Comparison of ENCODE assay signal across 23 mouse cellular contexts in genomic region chr1:172141529-172141928, GRCm38 (mm10). TPM values are rescaled to one million over a fixed set of nuclear protein-coding genes. Genes with fewer than 3 reads are reported as not detected.
DNase-seq lines count a peak whose midpoint lies in the region; ATAC-seq and TF ChIP-seq lines count a peak whose summit lies in the region.
"Had no signal": no experiment of that assay in that cellular context is flagged by ENCODE, and none has a peak within 500 bp of the region (broad histone marks: within the 10 kb centered on the region; RNA-seq: fewer than 3 reads in every experiment).

No protein-coding gene starts in this region.

- 73% methylated on average over 3 of the region's 3 CpGs for WGBS in liver, postnatal 0 days (ENCODE audit: insufficient replicate concordance)
- 36% methylated on average over 3 of the region's 3 CpGs for WGBS in intestine, postnatal 0 days

- no peaks in the 10 kb centered on the region for H3K9me3 ChIP-seq in liver, postnatal 0 days (ENCODE audit: low read length)
- H3K9me3 ChIP-seq in intestine, postnatal 0 days (ENCODE audit: control insufficient read depth): no peaks in the 10 kb centered on the region
- H3K9me3 ChIP-seq: forebrain, embryonic 12.5 days; heart, embryonic 13.5 days; limb, embryonic 15.5 days; midbrain, embryonic 12.5 days; neural tube, embryonic 15.5 days had no signal

- peak; percentile 45; the same call in 1 of the 2 replicates for ATAC-seq in liver, postnatal 0 days
- ATAC-seq in intestine, postnatal 0 days: peak; percentile 72
- ATAC-seq: hindbrain, postnatal 0 days had no signal

- H3K4me1 ChIP-seq in liver, postnatal 0 days (ENCODE audit: insufficient read depth): no peaks in the 10 kb centered on the region
- H3K4me1 ChIP-seq in intestine, postnatal 0 days (replicated peaks; ENCODE audit: control insufficient read depth, insufficient read depth, low read length): no peaks in the 10 kb centered on the region
- H3K4me1 ChIP-seq: forebrain, embryonic 12.5 days; heart, embryonic 13.5 days; limb, embryonic 15.5 days; midbrain, embryonic 12.5 days; neural tube, embryonic 15.5 days had no signal

- no peak overlapping the region; the same call in 1 of the 2 replicates for H3K9ac ChIP-seq in liver, postnatal 0 days (replicated peaks)
- no peak overlapping the region for H3K9ac ChIP-seq in intestine, postnatal 0 days (ENCODE audit: low read depth, low read length)
- H3K9ac ChIP-seq: forebrain, embryonic 12.5 days; heart, embryonic 13.5 days; limb, embryonic 15.5 days; lung, embryonic 14.5 days; midbrain, embryonic 12.5 days; neural tube, embryonic 15.5 days had no signal

- no peak for TF ChIP-seq EP300 in liver, postnatal 0 days (IDR thresholded peaks at IDR 0.05; ENCODE audit: low read depth)

- H3K4me2 ChIP-seq in liver, postnatal 0 days (ENCODE audit: low read depth, low read length): no peak overlapping the region
- no peak overlapping the region for H3K4me2 ChIP-seq in intestine, postnatal 0 days (replicated peaks; ENCODE audit: low read depth)
- H3K4me2 ChIP-seq: forebrain, embryonic 12.5 days; heart, embryonic 13.5 days; limb, embryonic 15.5 days; lung, embryonic 14.5 days; midbrain, embryonic 12.5 days; neural tube, embryonic 15.5 days had no signal

- no peak overlapping the region for H3K4me3 ChIP-seq in liver, postnatal 0 days (ENCODE audit: low read depth, low read length)
- no peak overlapping the region for H3K4me3 ChIP-seq in intestine, postnatal 0 days (ENCODE audit: low read depth, low read length)
- H3K4me3 ChIP-seq: forebrain, embryonic 12.5 days; heart, adult 2 months; heart, embryonic 13.5 days; left cerebral cortex, adult 2 months; limb, embryonic 15.5 days; midbrain, embryonic 12.5 days; neural tube, embryonic 15.5 days had no signal

- TF ChIP-seq CTCF in liver, postnatal 0 days (IDR thresholded peaks at IDR 0.05; ENCODE audit: low read depth): no peak
- TF ChIP-seq CTCF in intestine, postnatal 0 days (IDR thresholded peaks at IDR 0.05; ENCODE audit: low read depth): no peak

- DNase-seq in kidney, adult 9 months: peak; percentile 60
- no peak for DNase-seq in kidney, postnatal 4 days
- DNase-seq in liver, postnatal 0 days: no peak
- DNase-seq in liver: no peak
- no peak for DNase-seq in retina, embryonic 14.5 days (ENCODE audit: low spot score)
- DNase-seq in thymus, postnatal 25 days: no peak
- DNase-seq: adrenal gland, postnatal 36 days; cerebellum, adult 11 months; cerebellum, adult 9-11 months; gastrocnemius, postnatal 25 days; heart, adult 2 months; heart, postnatal 14 days; left cerebral cortex, postnatal 4 days; lung, embryonic 14.5 days; thymus, postnatal 4 days had no signal

- no peaks in the 10 kb centered on the region for H3K36me3 ChIP-seq in liver, postnatal 0 days (replicated peaks; ENCODE audit: insufficient read depth, low read length)
- no peaks in the 10 kb centered on the region for H3K36me3 ChIP-seq in intestine, postnatal 0 days (ENCODE audit: control insufficient read depth, insufficient read depth)
- H3K36me3 ChIP-seq: forebrain, embryonic 12.5 days; midbrain, embryonic 12.5 days had no signal

- H3K27me3 ChIP-seq in liver, postnatal 0 days (ENCODE audit: insufficient read depth, low read length): no peaks in the 10 kb centered on the region
- H3K27me3 ChIP-seq in intestine, postnatal 0 days (replicated peaks; ENCODE audit: control insufficient read depth, insufficient read depth, low read length): no peaks in the 10 kb centered on the region
- H3K27me3 ChIP-seq: forebrain, embryonic 12.5 days; heart, embryonic 13.5 days; limb, embryonic 15.5 days; midbrain, embryonic 12.5 days; neural tube, embryonic 15.5 days had no signal

- no peak overlapping the region for H3K27ac ChIP-seq in liver, postnatal 0 days (ENCODE audit: low read depth)
- H3K27ac ChIP-seq in intestine, postnatal 0 days (ENCODE audit: low read depth, low read length): no peak overlapping the region; the same call in 1 of the 2 replicates
- H3K27ac ChIP-seq: forebrain, embryonic 12.5 days; heart, adult 2 months; heart, embryonic 13.5 days; hindbrain, postnatal 0 days; left cerebral cortex, adult 2 months; limb, embryonic 15.5 days; midbrain, embryonic 12.5 days; neural tube, embryonic 15.5 days had no signal

RNA-seq across cellular contexts. Expression of gene Dcaf8, which starts 6.4 kb away (rescaled TPM):
- 43.0 and 48.3 TPM in 2 replicates for polyA plus RNA-seq in liver, postnatal 0 days (2015; fragmentation: Nextera tagmentation; extraction: Ambion mirVana)
- polyA plus RNA-seq in intestine, postnatal 0 days (2015; fragmentation: Nextera tagmentation; extraction: Ambion mirVana): 48.6 and 50.8 TPM in 2 replicates

RNA-seq across cellular contexts. Expression of gene Pex19, which starts 15.0 kb away (rescaled TPM):
- 85.9 and 91.7 TPM in 2 replicates for polyA plus RNA-seq in liver, postnatal 0 days (2015; fragmentation: Nextera tagmentation; extraction: Ambion mirVana)
- polyA plus RNA-seq in intestine, postnatal 0 days (2015; fragmentation: Nextera tagmentation; extraction: Ambion mirVana): 132 and 134 TPM in 2 replicates

RNA-seq across cellular contexts. Expression of gene Ncstn, which starts 58.9 kb away (rescaled TPM):
- polyA plus RNA-seq in liver, postnatal 0 days (2015; fragmentation: Nextera tagmentation; extraction: Ambion mirVana): 36.7 and 41.8 TPM in 2 replicates
- 110 and 115 TPM in 2 replicates for polyA plus RNA-seq in intestine, postnatal 0 days (2015; fragmentation: Nextera tagmentation; extraction: Ambion mirVana)

RNA-seq across cellular contexts. Expression of gene Copa, which starts 59.2 kb away (rescaled TPM):
- polyA plus RNA-seq in liver, postnatal 0 days (2015; fragmentation: Nextera tagmentation; extraction: Ambion mirVana): 50.2 and 55.4 TPM in 2 replicates
- polyA plus RNA-seq in intestine, postnatal 0 days (2015; fragmentation: Nextera tagmentation; extraction: Ambion mirVana): 133 and 139 TPM in 2 replicates
